Mouse (Mus musculus) liver, postnatal 0 days (tissue): Measurements from ENCODE around the gene Gm28038.

Experiments
- CTCF ChIP-seq: sonication (generic); IDR thresholded peaks from 2 replicates; pipeline ENCODE4 v1.5.1; 2016; ENCODE audit warnings: antibody characterized with exemption, low read depth
- EP300 ChIP-seq: IDR thresholded peaks from 2 replicates; pipeline ENCODE4 v1.6.1; 2016; ENCODE audit warnings: antibody characterized with exemption, low read depth, mild to moderate bottlenecking

DNA sequence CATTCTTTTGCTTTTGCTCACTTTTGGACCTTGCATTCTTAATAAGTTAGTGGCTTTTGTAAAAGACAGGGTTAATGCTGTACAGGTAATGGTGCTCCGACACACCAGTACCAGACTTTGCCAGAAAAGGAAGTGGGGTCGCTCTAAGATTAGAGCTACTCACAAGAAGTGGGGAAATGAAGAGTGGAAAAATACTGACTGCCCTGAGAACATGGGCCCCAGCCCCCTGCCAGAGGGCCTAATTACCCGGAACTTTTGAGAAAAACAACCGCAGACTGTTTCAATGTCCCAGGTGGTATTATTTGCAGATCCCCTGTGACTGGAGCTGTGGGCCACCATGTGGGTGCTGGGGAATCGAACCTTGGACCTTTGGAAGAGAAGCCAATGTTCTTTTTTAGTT is 45.2 kb upstream of the Gm28038 start:
- TF ChIP-seq EP300 (no peak), CTCF (0 out of 2 replicates have a peak, but pooled peaks have one; percentile 5)
